Mouse (Mus musculus): Measurements from ENCODE around the gene Armcx3.
"Not testable (repeated sequence)": the region's sequence is repeated elsewhere in the genome, so short reads cannot be mapped to it uniquely, and the experiment has no call there.

DNA sequence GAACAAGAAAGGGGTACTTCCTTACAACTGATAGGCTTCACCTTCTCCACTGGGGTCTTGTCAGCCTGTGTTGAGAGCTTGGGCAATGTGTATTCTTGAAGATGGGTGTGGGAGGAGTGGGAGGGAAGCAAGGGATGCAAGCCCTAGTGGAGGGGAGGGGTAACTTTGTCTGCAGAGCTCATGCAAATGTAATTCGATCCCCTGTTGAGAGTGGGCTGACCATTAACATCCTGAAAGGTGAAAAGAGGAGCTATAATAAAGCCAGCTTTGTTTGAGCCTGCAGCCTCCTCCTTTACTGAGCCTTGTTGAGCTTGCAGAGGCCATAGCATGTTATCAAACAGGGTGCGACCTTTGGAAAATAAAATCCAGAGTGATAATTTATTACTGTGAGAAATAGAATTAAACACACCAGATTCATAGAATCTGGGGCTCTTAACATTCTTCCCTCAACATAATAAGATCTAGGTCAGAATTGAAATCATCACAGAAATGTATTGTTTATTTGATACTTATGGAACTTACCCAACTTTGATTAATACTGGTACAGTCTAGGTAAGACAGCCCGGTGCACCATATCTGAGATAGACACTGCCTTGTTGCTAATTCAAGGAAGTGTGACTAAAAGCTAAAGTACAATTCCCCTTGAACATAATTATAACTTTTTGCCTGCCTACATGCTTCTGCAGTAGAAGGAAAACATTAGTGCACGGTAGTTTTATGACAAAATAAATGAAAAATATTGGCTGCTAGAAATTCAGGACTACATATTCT is 7.2 kb downstream of the Armcx3 start:
- TF ChIP-seq JUN (IDR thresholded peaks at IDR 0.05; ENCODE audit: insufficient read depth, low read depth, low read length); CTCF (conservative IDR thresholded peaks at IDR 0.05 in 1 of 2, IDR thresholded peaks at IDR 0.05 in 1 of 2; ENCODE audit: low read depth in 2 of 2, low read length in 2 of 2); EP300 (IDR thresholded peaks at IDR 0.05; ENCODE audit: low read length); KAT2A (IDR thresholded peaks at IDR 0.05; ENCODE audit: insufficient replicate concordance, low read length); ZKSCAN1 (IDR thresholded peaks at IDR 0.05; ENCODE audit: borderline replicate concordance, low read depth, low read length); ZMIZ1 (IDR thresholded peaks at IDR 0.05; ENCODE audit: low read depth, low read length); ETS1 (conservative IDR thresholded peaks at IDR 0.05; ENCODE audit: low read depth, low read length); MXI1 (IDR thresholded peaks at IDR 0.05; ENCODE audit: low read depth, low read length); JUND (conservative IDR thresholded peaks at IDR 0.05; ENCODE audit: low read depth, low read length); POLR2A (IDR thresholded peaks at IDR 0.05; ENCODE audit: low read depth, low read length): not testable (repeated sequence)
